Mouse (Mus musculus) yolk sac, embryonic 10.5 days (tissue): ENCODE data around the gene Maml3.

Experiments
- DNase-seq: peaks from one replicate; pipeline ENCODE4 v3.0.0-alpha.2; 2017; ENCODE audit warnings: low spot score

The Maml3 gene

GRCm38 (mm10) chr3:52046027-52046700 is 58.7 kb downstream of the Maml3 start:
- peak; percentile 94 for DNase-seq

- no peak for DNase-seq
Measured at GRCm38 (mm10) chr3:52045221-52045641, 59.6 kb downstream of the Maml3 start.

GRCm38 (mm10) chr3:52044651-52045050 is 60.2 kb downstream of the Maml3 start:
- DNase-seq, result no peak

- no peak for DNase-seq
Measured at GRCm38 (mm10) chr3:52043847-52044246, 61.0 kb downstream of the Maml3 start.

- DNase-seq, result no peak
Measured at GRCm38 (mm10) chr3:52042680-52043079, 62.2 kb downstream of the Maml3 start.

GRCm38 (mm10) chr3:52039958-52040357 is 64.9 kb downstream of the Maml3 start:
- no peak for DNase-seq

GRCm38 (mm10) chr3:52037260-52037659 is 67.6 kb downstream of the Maml3 start:
- DNase-seq, result no peak

GRCm38 (mm10) chr3:52035404-52035803 is 69.5 kb downstream of the Maml3 start:
- no peak for DNase-seq

- peak; percentile 90 for DNase-seq
Measured at GRCm38 (mm10) chr3:52033857-52034588, 70.9 kb downstream of the Maml3 start.

- no peak for DNase-seq
Measured at GRCm38 (mm10) chr3:52031327-52031726, 73.5 kb downstream of the Maml3 start.

- no peak for DNase-seq
Measured at GRCm38 (mm10) chr3:52030114-52030513, 74.8 kb downstream of the Maml3 start.

GRCm38 (mm10) chr3:52029661-52030081 is 75.2 kb downstream of the Maml3 start:
- DNase-seq, result no peak

GRCm38 (mm10) chr3:52027972-52028371 is 76.9 kb downstream of the Maml3 start:
- DNase-seq, result peak; percentile 70

- DNase-seq, result no peak
Measured at GRCm38 (mm10) chr3:52022486-52022885, 82.4 kb downstream of the Maml3 start.

- DNase-seq, result no peak
Measured at GRCm38 (mm10) chr3:52018103-52018439, 86.8 kb downstream of the Maml3 start.

- DNase-seq, result no peak
Measured at GRCm38 (mm10) chr3:52017439-52018102, 87.3 kb downstream of the Maml3 start.

- no peak for DNase-seq
Measured at GRCm38 (mm10) chr3:52016178-52016577, 88.7 kb downstream of the Maml3 start.

GRCm38 (mm10) chr3:52015556-52015955 is 89.3 kb downstream of the Maml3 start:
- DNase-seq, result no peak

GRCm38 (mm10) chr3:52011032-52011710 is 93.7 kb downstream of the Maml3 start:
- no peak for DNase-seq

GRCm38 (mm10) chr3:52009321-52009720 is 95.6 kb downstream of the Maml3 start:
- no peak for DNase-seq

- peak; percentile 76 for DNase-seq
Measured at GRCm38 (mm10) chr3:52007602-52008252, 97.1 kb downstream of the Maml3 start.
